Mouse (Mus musculus): ENCODE data around the gene Sobp. TPM values are rescaled to one million over a fixed set of nuclear protein-coding genes. Genes with fewer than 3 reads are reported as not detected.

Gene Sobp
- polyA plus RNA-seq, 1 experiment from 2014 or later: 1.5 TPM

DNA sequence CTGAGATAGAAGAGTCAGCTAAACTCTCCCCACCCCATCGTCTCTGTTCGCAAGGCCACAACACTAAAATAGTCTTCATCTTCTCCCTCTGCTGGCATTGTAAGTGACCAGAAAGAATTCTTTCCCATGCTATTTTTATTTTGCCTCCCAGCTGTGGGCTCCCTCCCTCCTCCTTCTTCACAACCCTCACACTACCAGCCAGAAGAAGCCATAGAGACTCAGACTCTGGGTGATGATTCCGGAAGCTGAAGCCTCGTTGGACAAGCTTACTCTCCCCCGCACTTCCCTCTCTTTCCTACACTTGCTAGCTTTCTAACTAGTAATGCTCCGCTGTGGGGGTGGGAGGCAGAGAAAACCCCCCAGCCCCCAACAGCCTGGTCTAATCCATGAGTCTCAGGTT is 103.4 kb downstream of the Sobp start:
- ATAC-seq (replicated peaks; ENCODE audit: low FRiP score, low TSS enrichment, low read depth) (no peak), DNase-seq (ENCODE audit: low spot score) (no peak)
- 88% methylated on average over 6 of the region's 6 CpGs for WGBS
- no peak overlapping the region for H3K4me2 ChIP-seq (ENCODE audit: low read length)
- no peaks in the 10 kb centered on the region for H3K9me3 ChIP-seq (ENCODE audit: control insufficient read depth, low read length)
- H3K27me3 ChIP-seq (replicated peaks; ENCODE audit: control insufficient read depth, insufficient read depth, low read length): no peaks in the 10 kb centered on the region
- 0 out of 2 replicates have a peak, but pooled peaks cover 6% of the 10 kb centered on the region for H3K4me1 ChIP-seq (replicated peaks; ENCODE audit: control insufficient read depth, insufficient read depth, low read length)
- no peak overlapping the region for H3K4me3 ChIP-seq (ENCODE audit: low read depth, low read length)
- H3K36me3 ChIP-seq (ENCODE audit: control insufficient read depth, insufficient read depth, low read length): no peaks in the 10 kb centered on the region
- H3K9ac ChIP-seq (ENCODE audit: low read length): no peak overlapping the region
- no peak overlapping the region for H3K27ac ChIP-seq (ENCODE audit: low read depth)

DNA sequence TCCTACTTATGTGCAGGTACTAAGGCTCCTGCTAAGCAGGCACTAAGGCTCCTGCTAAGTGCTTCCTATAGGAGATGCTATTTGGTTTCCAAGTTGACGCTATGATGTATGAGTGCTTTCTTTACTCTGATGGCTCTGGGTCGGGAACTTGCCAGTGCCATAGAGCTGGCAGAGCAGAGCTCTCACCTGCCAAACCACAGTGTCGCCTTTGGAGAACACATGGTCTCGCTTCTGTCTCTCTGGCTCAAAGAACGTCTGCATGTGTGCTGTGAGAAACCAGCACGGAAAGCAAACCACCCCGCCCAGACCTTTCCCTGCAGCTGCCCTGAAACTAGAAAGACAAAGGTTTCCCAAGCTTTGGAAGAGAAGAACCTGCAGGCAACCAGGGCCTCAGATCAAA is 109.0 kb downstream of the Sobp start:
- no peak overlapping the region for H3K27ac ChIP-seq (ENCODE audit: low read depth)
- no peaks in the 10 kb centered on the region for H3K27me3 ChIP-seq (replicated peaks; ENCODE audit: control insufficient read depth, insufficient read depth, low read length)
- DNase-seq (ENCODE audit: low spot score) (no peak), ATAC-seq (replicated peaks; ENCODE audit: low FRiP score, low TSS enrichment, low read depth) (no peak)
- H3K9me3 ChIP-seq (ENCODE audit: control insufficient read depth, low read length): no peaks in the 10 kb centered on the region
- no peak overlapping the region for H3K4me3 ChIP-seq (ENCODE audit: low read depth, low read length)
- 81% methylated on average over 7 of the region's 7 CpGs for WGBS
- H3K9ac ChIP-seq (ENCODE audit: low read length): no peak overlapping the region
- no peaks in the 10 kb centered on the region for H3K4me1 ChIP-seq (replicated peaks; ENCODE audit: control insufficient read depth, insufficient read depth, low read length)
- H3K36me3 ChIP-seq (ENCODE audit: control insufficient read depth, insufficient read depth, low read length): no peaks in the 10 kb centered on the region
- H3K4me2 ChIP-seq (ENCODE audit: low read length): no peak overlapping the region

DNA sequence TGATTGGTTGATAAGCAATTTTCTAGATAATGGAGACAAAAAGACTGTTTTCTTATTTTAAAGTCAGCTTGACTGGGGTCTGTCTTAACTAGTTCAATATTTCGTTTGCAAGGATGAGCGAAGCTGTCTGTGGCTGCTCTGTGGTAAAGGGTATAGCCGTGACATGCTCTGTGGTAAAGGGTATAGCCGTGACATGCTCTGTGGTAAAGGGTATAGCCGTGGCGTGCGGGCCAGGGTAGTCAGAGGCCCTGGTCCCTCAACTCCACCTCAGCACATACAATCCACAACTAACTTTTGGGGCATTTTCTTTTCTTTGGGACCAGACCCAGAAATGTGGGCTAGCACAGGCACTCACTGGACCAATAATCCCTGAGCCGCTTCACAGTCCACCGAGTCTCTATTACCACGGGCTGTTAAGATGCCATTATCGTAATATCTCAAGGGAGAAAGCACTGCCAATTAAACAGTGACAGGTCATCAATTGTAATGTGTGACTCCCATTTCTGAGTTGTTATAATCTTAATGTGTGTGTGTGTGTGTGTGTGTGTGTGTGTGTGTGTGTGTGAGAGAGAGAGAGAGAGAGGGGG is 112.7 kb downstream of the Sobp start:
- Histone ChIP-seq H3K9ac (ENCODE audit: low read length) (no peak overlapping the region), H3K9me3 (ENCODE audit: control insufficient read depth, low read length) (no peaks in the 10 kb centered on the region), H3K36me3 (ENCODE audit: control insufficient read depth, insufficient read depth, low read length) (no peaks in the 10 kb centered on the region), H3K27me3 (replicated peaks; ENCODE audit: control insufficient read depth, insufficient read depth, low read length) (no peaks in the 10 kb centered on the region), H3K4me3 (ENCODE audit: low read depth, low read length) (no peak overlapping the region), H3K4me2 (ENCODE audit: low read length) (no peak overlapping the region), H3K4me1 (replicated peaks; ENCODE audit: control insufficient read depth, insufficient read depth, low read length) (no peaks in the 10 kb centered on the region), H3K27ac (ENCODE audit: low read depth) (no peak overlapping the region)
- DNase-seq (ENCODE audit: low spot score) (no peak), ATAC-seq (replicated peaks; ENCODE audit: low FRiP score, low TSS enrichment, low read depth) (no peak)
- WGBS: 93% methylated on average over 11 of the region's 11 CpGs

DNA sequence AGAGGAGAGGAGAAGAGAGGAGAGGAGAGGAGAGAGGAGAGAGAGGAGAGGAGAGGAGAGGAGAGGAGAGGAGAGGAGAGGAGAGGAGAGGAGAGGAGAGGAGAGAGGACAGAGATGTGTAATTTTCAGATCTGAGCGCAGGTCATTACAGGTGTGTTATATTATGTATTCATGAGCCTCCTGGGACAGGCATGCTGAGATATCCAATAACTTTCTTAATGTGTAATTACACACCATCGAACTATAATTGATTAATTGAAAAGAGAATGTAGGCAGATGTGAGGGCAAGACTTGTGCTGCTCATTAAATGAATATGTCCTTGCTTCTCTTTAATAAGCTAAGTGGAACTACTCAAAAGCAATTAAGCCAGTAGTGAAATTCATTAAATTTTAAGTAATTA is 118.9 kb downstream of the Sobp start:
- ATAC-seq (replicated peaks; ENCODE audit: low FRiP score, low TSS enrichment, low read depth) (no peak), DNase-seq (ENCODE audit: low spot score) (no peak)
- H3K4me3 ChIP-seq (ENCODE audit: low read depth, low read length): no peak overlapping the region
- 0 out of 2 replicates have a peak, but pooled peaks cover 3% of the 10 kb centered on the region for H3K4me1 ChIP-seq (replicated peaks; ENCODE audit: control insufficient read depth, insufficient read depth, low read length)
- H3K27me3 ChIP-seq (replicated peaks; ENCODE audit: control insufficient read depth, insufficient read depth, low read length): no peaks in the 10 kb centered on the region
- no peaks in the 10 kb centered on the region for H3K36me3 ChIP-seq (ENCODE audit: control insufficient read depth, insufficient read depth, low read length)
- H3K4me2 ChIP-seq (ENCODE audit: low read length): no peak overlapping the region
- no peak overlapping the region for H3K27ac ChIP-seq (ENCODE audit: low read depth)
- 92% methylated on average over 2 of the region's 2 CpGs for WGBS
- H3K9me3 ChIP-seq (ENCODE audit: control insufficient read depth, low read length): no peaks in the 10 kb centered on the region
- H3K9ac ChIP-seq (ENCODE audit: low read length): no peak overlapping the region

DNA sequence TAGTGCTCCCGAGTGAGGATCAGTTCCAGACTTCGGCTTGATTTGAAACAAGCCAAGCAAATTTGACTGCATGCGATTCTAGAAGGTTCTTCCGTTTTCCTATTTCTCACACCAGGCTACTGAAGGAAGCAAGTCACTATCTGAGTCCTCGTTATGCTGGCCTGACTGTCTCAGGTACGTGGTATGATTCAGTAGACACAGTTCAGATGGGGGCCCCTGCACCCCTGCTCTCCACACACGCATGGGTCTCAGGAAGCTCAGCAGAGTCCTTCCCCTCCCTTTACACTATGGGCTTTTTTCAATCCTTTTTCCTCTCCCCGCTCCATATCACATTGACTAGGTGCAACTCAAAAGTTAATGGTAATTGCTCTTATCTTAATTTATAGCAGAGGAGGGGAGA is 119.6 kb downstream of the Sobp start:
- no peak overlapping the region for H3K4me2 ChIP-seq (ENCODE audit: low read length)

DNA sequence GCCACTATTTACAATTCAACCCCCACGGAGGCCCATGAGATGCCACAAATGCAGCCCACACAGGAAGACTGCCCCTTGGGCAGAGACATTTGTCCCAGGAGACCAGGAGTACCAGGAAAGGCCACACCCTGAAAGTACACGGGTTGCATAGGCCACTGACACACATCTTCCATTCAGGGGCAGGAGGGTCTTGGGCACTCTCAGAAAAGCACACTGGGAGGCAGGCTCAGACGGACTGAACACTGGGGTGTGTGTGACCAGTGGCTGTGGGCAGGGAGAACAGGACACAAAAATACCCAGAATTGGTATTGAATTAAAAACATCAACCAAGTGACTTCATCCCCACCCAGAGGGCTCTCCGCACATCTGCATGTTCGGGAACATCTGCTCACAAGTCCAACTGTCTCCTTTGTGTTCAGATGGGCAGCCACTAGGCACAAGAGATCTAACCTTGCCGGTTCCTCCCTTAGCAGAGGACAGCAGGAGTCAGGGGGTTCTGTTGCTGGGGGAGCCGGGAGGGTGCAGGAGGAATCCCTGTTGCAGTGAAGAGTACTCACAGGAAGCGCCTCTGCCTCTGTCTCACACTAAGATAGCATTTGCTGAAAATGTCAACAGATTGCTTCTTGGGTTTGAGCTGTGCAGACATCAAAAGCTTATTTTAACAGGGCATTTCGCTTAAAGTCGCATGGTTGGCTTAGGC is 120.3 kb downstream of the Sobp start:
- Histone ChIP-seq H3K9me3 (ENCODE audit: control insufficient read depth, low read length) (no peaks in the 10 kb centered on the region), H3K27me3 (replicated peaks; ENCODE audit: control insufficient read depth, insufficient read depth, low read length) (no peaks in the 10 kb centered on the region), H3K4me1 (replicated peaks; ENCODE audit: control insufficient read depth, insufficient read depth, low read length) (0 out of 2 replicates have a peak, but pooled peaks cover 3% of the 10 kb centered on the region), H3K4me2 (ENCODE audit: low read length) (no peak overlapping the region), H3K4me3 (ENCODE audit: low read depth, low read length) (no peak overlapping the region), H3K27ac (ENCODE audit: low read depth) (no peak overlapping the region), H3K9ac (ENCODE audit: low read length) (no peak overlapping the region), H3K36me3 (ENCODE audit: control insufficient read depth, insufficient read depth, low read length) (no peaks in the 10 kb centered on the region)
- WGBS: 63% methylated on average over 10 of the region's 10 CpGs
- ATAC-seq (replicated peaks; ENCODE audit: low FRiP score, low TSS enrichment, low read depth): no peak
- no peak for DNase-seq (ENCODE audit: low spot score)

More for the DNA sequence above, 119.6 kb downstream of the Sobp start:
- Histone ChIP-seq H3K9ac (ENCODE audit: low read length) (no peak overlapping the region), H3K9me3 (ENCODE audit: control insufficient read depth, low read length) (no peaks in the 10 kb centered on the region), H3K27me3 (replicated peaks; ENCODE audit: control insufficient read depth, insufficient read depth, low read length) (no peaks in the 10 kb centered on the region), H3K4me1 (replicated peaks; ENCODE audit: control insufficient read depth, insufficient read depth, low read length) (0 out of 2 replicates have a peak, but pooled peaks cover 3% of the 10 kb centered on the region), H3K36me3 (ENCODE audit: control insufficient read depth, insufficient read depth, low read length) (no peaks in the 10 kb centered on the region), H3K4me3 (ENCODE audit: low read depth, low read length) (no peak overlapping the region), H3K27ac (ENCODE audit: low read depth) (no peak overlapping the region)
- no peak for DNase-seq (ENCODE audit: low spot score)
- no peak for ATAC-seq (replicated peaks; ENCODE audit: low FRiP score, low TSS enrichment, low read depth)
- whole genome bisulfite sequencing: 77% methylated on average over 8 of the region's 8 CpGs

DNA sequence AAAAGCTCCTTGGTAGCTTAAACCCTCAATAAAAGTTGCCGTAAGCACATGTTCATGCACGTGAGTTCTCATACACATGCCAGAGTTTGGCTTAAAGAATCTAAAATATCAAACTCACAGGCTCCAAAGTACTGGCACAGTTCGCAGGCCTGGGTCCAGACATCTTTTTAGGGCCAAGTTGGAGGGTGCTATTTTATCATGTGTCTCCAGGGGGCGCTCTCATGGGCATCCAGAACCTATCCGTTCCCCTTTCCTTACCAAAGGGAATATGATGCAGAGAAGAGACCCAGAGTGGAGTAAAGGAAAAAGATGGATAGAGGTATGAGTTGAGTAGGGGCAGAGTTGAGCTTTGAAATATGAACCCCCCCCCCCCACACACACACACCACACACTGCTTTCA is 121.9 kb downstream of the Sobp start:
- Histone ChIP-seq H3K27ac (ENCODE audit: low read depth) (no peak overlapping the region), H3K9ac (ENCODE audit: low read length) (no peak overlapping the region), H3K4me3 (ENCODE audit: low read depth, low read length) (no peak overlapping the region), H3K4me1 (replicated peaks; ENCODE audit: control insufficient read depth, insufficient read depth, low read length) (peaks cover 11% of the 10 kb centered on the region; the same call in 1 of the 2 replicates), H3K4me2 (ENCODE audit: low read length) (no peak overlapping the region), H3K9me3 (ENCODE audit: control insufficient read depth, low read length) (no peaks in the 10 kb centered on the region), H3K36me3 (ENCODE audit: control insufficient read depth, insufficient read depth, low read length) (no peaks in the 10 kb centered on the region), H3K27me3 (replicated peaks; ENCODE audit: control insufficient read depth, insufficient read depth, low read length) (no peaks in the 10 kb centered on the region)
- 47% methylated on average over 5 of the region's 5 CpGs for WGBS
- ATAC-seq (replicated peaks; ENCODE audit: low FRiP score, low TSS enrichment, low read depth) (no peak), DNase-seq (ENCODE audit: low spot score) (no peak)

DNA sequence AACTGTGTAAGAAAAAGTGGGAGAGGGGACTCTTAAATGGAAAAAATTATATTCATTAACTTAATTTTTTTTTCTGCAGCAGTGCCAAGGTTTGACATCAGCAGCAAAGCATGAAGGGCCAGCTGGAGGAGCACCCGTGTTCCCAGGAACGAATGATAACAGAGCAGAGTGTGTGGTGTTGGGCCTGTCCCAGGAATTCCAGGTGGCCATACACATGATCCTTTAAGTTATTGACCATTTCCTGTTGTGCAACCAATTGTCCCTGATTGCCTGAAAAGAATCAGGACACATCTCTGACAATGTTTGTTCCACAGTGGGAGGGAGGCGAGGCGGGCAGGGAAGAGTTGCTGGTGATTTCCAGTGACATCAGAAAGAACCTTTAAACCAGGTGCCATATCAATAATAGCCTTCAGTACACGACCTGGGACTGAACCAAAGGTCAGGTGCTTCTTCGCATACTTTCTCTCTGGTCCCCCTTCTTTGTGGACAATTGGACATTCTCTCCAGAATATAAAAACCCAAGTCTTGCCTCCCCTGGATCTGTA is 126.5 kb downstream of the Sobp start:
- no peak overlapping the region for H3K9ac ChIP-seq (ENCODE audit: low read length)
- no peak overlapping the region for H3K27ac ChIP-seq (ENCODE audit: low read depth)
- no peak overlapping the region for H3K4me3 ChIP-seq (ENCODE audit: low read depth, low read length)
- no peaks in the 10 kb centered on the region for H3K27me3 ChIP-seq (replicated peaks; ENCODE audit: control insufficient read depth, insufficient read depth, low read length)
- no peak for ATAC-seq (replicated peaks; ENCODE audit: low FRiP score, low TSS enrichment, low read depth)
- WGBS: 67% methylated on average over 6 of the region's 6 CpGs
- H3K9me3 ChIP-seq (ENCODE audit: control insufficient read depth, low read length): no peaks in the 10 kb centered on the region
- no peak for DNase-seq (ENCODE audit: low spot score)
- H3K4me2 ChIP-seq (ENCODE audit: low read length): no peak overlapping the region
- H3K4me1 ChIP-seq (replicated peaks; ENCODE audit: control insufficient read depth, insufficient read depth, low read length): peaks cover 23% of the 10 kb centered on the region
- no peaks in the 10 kb centered on the region for H3K36me3 ChIP-seq (ENCODE audit: control insufficient read depth, insufficient read depth, low read length)
